Comparison of ENCODE assay signal across 8 mouse cellular contexts in the genomic region with DNA sequence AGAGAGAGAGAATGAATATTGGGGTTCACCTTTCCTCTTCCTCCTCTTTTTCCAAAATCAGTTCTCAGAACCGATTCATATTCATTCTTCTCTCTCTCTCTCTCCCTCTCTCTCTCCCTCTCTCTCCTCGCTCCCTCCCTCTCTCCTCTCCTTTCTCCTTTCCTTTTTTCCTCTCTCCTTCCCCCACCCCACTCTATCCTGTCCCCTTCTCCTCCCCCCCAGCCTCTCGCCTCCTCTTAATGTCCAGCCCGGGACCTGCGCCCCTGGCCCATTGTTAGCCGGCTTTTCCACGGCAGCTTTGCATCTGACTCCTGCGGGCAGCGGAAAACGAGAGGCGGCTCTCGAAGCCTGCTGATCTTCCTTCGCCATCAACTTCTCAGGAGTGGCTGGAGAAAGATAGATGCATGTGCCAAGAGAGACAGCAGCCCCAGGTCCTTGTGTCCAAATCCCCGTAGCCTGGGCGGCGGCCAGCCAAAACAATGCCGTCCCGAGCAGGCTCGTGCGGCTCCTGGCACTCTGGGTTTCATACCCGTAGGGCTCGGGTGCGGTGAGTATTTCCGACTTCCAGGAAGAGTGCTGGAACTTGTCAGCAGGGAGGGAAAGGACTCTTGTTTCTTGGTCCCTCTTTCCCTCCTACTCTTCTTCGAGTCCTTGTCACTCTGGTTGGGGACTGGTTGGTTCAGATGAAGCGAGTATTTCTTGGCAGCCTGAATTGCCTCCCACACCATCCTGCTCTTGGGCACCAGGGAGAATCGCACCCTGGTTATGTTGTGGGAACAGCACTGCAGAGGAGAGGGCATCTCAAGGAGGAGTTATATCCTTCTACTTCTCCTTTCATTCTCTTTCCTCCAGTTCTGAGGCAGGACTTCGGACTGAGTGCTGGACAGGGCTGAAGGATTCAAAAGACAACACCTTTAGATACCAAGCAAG. TPM values are rescaled to one million over a fixed set of nuclear protein-coding genes. Genes with fewer than 3 reads are reported as not detected.
DNase-seq lines count a peak whose midpoint lies in the region; ATAC-seq lines count a peak whose summit lies in the region.

No protein-coding gene starts in this region.

- no peak for ATAC-seq in heart, embryonic 13.5 days (ENCODE audit: extremely low read depth, insufficient number of reproducible peaks, low FRiP score, low TSS enrichment)
- no peak for ATAC-seq in kidney, embryonic 16.5 days (ENCODE audit: low FRiP score, low TSS enrichment)
- ATAC-seq in neural tube, embryonic 12.5 days (ENCODE audit: low FRiP score, low read depth), result no peak

- H3K9ac ChIP-seq in heart, embryonic 13.5 days, result peak overlapping the region; percentile 59
- peak overlapping the region; percentile 57 for H3K9ac ChIP-seq in kidney, embryonic 16.5 days (replicated peaks; ENCODE audit: low read length)
- peak overlapping the region; percentile 99 for H3K9ac ChIP-seq in neural tube, embryonic 12.5 days

- H3K9me3 ChIP-seq in heart, embryonic 13.5 days, result no peaks in the 10 kb centered on the region
- no peaks in the 10 kb centered on the region for H3K9me3 ChIP-seq in kidney, embryonic 16.5 days (ENCODE audit: low read length)
- H3K9me3 ChIP-seq in neural tube, embryonic 12.5 days, result no peaks in the 10 kb centered on the region

- peak overlapping the region; percentile 51 for H3K4me3 ChIP-seq in heart, embryonic 13.5 days
- H3K4me3 ChIP-seq in kidney, embryonic 16.5 days (ENCODE audit: low read length), result peak overlapping the region; percentile 49
- H3K4me3 ChIP-seq in neural tube, embryonic 12.5 days, result peak overlapping the region; percentile 74

- H3K27me3 ChIP-seq in heart, embryonic 13.5 days (replicated peaks), result peaks cover 98% of the 10 kb centered on the region
- H3K27me3 ChIP-seq in kidney, embryonic 16.5 days (ENCODE audit: insufficient read depth, low read length), result no peaks in the 10 kb centered on the region
- no peaks in the 10 kb centered on the region for H3K27me3 ChIP-seq in neural tube, embryonic 12.5 days (replicated peaks)

- no peak for DNase-seq in heart, adult 18-20 months
- DNase-seq in fat pad, adult 2 months (ENCODE audit: extremely low read depth, low read depth, low spot score), result peak; percentile 36
- no peak for DNase-seq in c-Kit-positive CD71-positive TER-119-positive erythroid progenitor cells, embryonic 14.5 days (ENCODE audit: low spot score)
- no peak for DNase-seq in thymus, postnatal 0 days (ENCODE audit: low spot score)
- DNase-seq in spleen, adult 18-20 months, result no peak

- peaks cover 10% of the 10 kb centered on the region for H3K4me1 ChIP-seq in heart, embryonic 13.5 days
- peaks cover 95% of the 10 kb centered on the region for H3K4me1 ChIP-seq in kidney, embryonic 16.5 days (ENCODE audit: insufficient read depth, low read length)
- peaks cover 63% of the 10 kb centered on the region for H3K4me1 ChIP-seq in neural tube, embryonic 12.5 days

- peak overlapping the region; percentile 59 for H3K4me2 ChIP-seq in heart, embryonic 13.5 days
- peak overlapping the region; percentile 70 for H3K4me2 ChIP-seq in kidney, embryonic 16.5 days (replicated peaks; ENCODE audit: low read depth, low read length)
- peak overlapping the region; percentile 99 for H3K4me2 ChIP-seq in neural tube, embryonic 12.5 days (replicated peaks)

- 2% methylated on average over 28 of the region's 28 CpGs for WGBS in heart, embryonic 13.5 days
- WGBS in kidney, embryonic 16.5 days, result 6% methylated on average over 28 of the region's 28 CpGs
- under 1% methylated on average over 28 of the region's 28 CpGs for WGBS in neural tube, embryonic 12.5 days

- H3K36me3 ChIP-seq in heart, embryonic 13.5 days, result no peaks in the 10 kb centered on the region
- peaks cover 7% of the 10 kb centered on the region; the same call in 1 of the 2 replicates for H3K36me3 ChIP-seq in kidney, embryonic 16.5 days (ENCODE audit: insufficient read depth, low read length)
- peaks cover 17% of the 10 kb centered on the region for H3K36me3 ChIP-seq in neural tube, embryonic 12.5 days

- peak overlapping the region; percentile 79 for H3K27ac ChIP-seq in heart, embryonic 13.5 days (replicated peaks)
- H3K27ac ChIP-seq in kidney, embryonic 16.5 days (ENCODE audit: low read length), result peak overlapping the region; percentile 83
- H3K27ac ChIP-seq in neural tube, embryonic 12.5 days, result peak overlapping the region; percentile 100

RNA-seq across cellular contexts. Expression of a gene that starts 1.1 kb away (rescaled TPM):
- 1.5 and 2.5 TPM in 2 replicates for polyA plus RNA-seq in heart, embryonic 13.5 days (2015; fragmentation: Nextera tagmentation; extraction: Ambion mirVana)
- total RNA-seq in heart, adult 18-20 months (2021), result under 1 TPM; 0.15 TPM
- 2.1 and 2.6 TPM in 2 replicates for polyA plus RNA-seq in kidney, embryonic 16.5 days (2015; fragmentation: Nextera tagmentation; extraction: Ambion mirVana)
- 25.6 and 34.2 TPM in 2 replicates for polyA plus RNA-seq in neural tube, embryonic 12.5 days (2016; fragmentation: Nextera tagmentation; extraction: Ambion mirVana)
- 5.1 and 5.4 TPM in 2 replicates for polyA plus RNA-seq in thymus, postnatal 0 days (2015; fragmentation: Nextera tagmentation; extraction: Ambion mirVana)

RNA-seq across cellular contexts. Expression of a gene that starts 7.6 kb away (rescaled TPM):
- polyA plus RNA-seq in heart, embryonic 13.5 days (2015; fragmentation: Nextera tagmentation; extraction: Ambion mirVana), result 0.97 and 1.6 TPM in 2 replicates
- under 1 TPM; 0.12 to 0.23 TPM for total RNA-seq in heart, adult 18-20 months (2021)
- polyA plus RNA-seq in kidney, embryonic 16.5 days (2015; fragmentation: Nextera tagmentation; extraction: Ambion mirVana), result 0.81 and 0.82 TPM in 2 replicates
- 4.7 and 5.0 TPM in 2 replicates for polyA plus RNA-seq in neural tube, embryonic 12.5 days (2016; fragmentation: Nextera tagmentation; extraction: Ambion mirVana)
- polyA plus RNA-seq in thymus, postnatal 0 days (2015; fragmentation: Nextera tagmentation; extraction: Ambion mirVana), result 0.44 and 0.45 TPM in 2 replicates

RNA-seq across cellular contexts. Expression of a gene that starts 11.6 kb away (rescaled TPM):
- 0.15 and 0.33 TPM in 2 replicates for polyA plus RNA-seq in heart, embryonic 13.5 days (2015; fragmentation: Nextera tagmentation; extraction: Ambion mirVana)
- total RNA-seq in heart, adult 18-20 months (2021), result not detected
- 1.7 and 2.5 TPM in 2 replicates for polyA plus RNA-seq in kidney, embryonic 16.5 days (2015; fragmentation: Nextera tagmentation; extraction: Ambion mirVana)
- 6.4 and 7.0 TPM in 2 replicates for polyA plus RNA-seq in neural tube, embryonic 12.5 days (2016; fragmentation: Nextera tagmentation; extraction: Ambion mirVana)
- 0.24 and 0.25 TPM in 2 replicates for polyA plus RNA-seq in thymus, postnatal 0 days (2015; fragmentation: Nextera tagmentation; extraction: Ambion mirVana)

RNA-seq across cellular contexts. Expression of a gene that starts 25.8 kb away (rescaled TPM):
- polyA plus RNA-seq in heart, embryonic 13.5 days (2015; fragmentation: Nextera tagmentation; extraction: Ambion mirVana), result 0.71 and 0.74 TPM in 2 replicates
- total RNA-seq in heart, adult 18-20 months (2021), result under 1 TPM in 1 of 2 experiments, not detected in 1; 0.41 TPM
- 1.2 and 1.4 TPM in 2 replicates for polyA plus RNA-seq in kidney, embryonic 16.5 days (2015; fragmentation: Nextera tagmentation; extraction: Ambion mirVana)
- 7.1 and 9.7 TPM in 2 replicates for polyA plus RNA-seq in neural tube, embryonic 12.5 days (2016; fragmentation: Nextera tagmentation; extraction: Ambion mirVana)
- 0.27 and 0.39 TPM in 2 replicates for polyA plus RNA-seq in thymus, postnatal 0 days (2015; fragmentation: Nextera tagmentation; extraction: Ambion mirVana)

RNA-seq across cellular contexts. Expression of a gene that starts 38.7 kb away (rescaled TPM):
- 3.6 and 5.9 TPM in 2 replicates for polyA plus RNA-seq in heart, embryonic 13.5 days (2015; fragmentation: Nextera tagmentation; extraction: Ambion mirVana)
- under 1 TPM; 0.40 to 0.59 TPM for total RNA-seq in heart, adult 18-20 months (2021)
- polyA plus RNA-seq in kidney, embryonic 16.5 days (2015; fragmentation: Nextera tagmentation; extraction: Ambion mirVana), result 9.0 and 9.5 TPM in 2 replicates
- 72.6 and 76.1 TPM in 2 replicates for polyA plus RNA-seq in neural tube, embryonic 12.5 days (2016; fragmentation: Nextera tagmentation; extraction: Ambion mirVana)
- 0.06 and 0.21 TPM in 2 replicates for polyA plus RNA-seq in thymus, postnatal 0 days (2015; fragmentation: Nextera tagmentation; extraction: Ambion mirVana)
